Mouse (Mus musculus) liver, postnatal 0 days (tissue): ENCODE measurements around the gene Olfr1222.
"Not testable (repeated sequence)": the region's sequence is repeated elsewhere in the genome, so short reads cannot be mapped to it uniquely, and the experiment has no call there.

ENCODE experiments used
- CTCF ChIP-seq: sonication (generic); IDR thresholded peaks from 2 replicates; pipeline ENCODE4 v1.5.1; 2016; ENCODE audit warnings: antibody characterized with exemption, low read depth
- EP300 ChIP-seq: IDR thresholded peaks from 2 replicates; pipeline ENCODE4 v1.6.1; 2016; ENCODE audit warnings: antibody characterized with exemption, low read depth, mild to moderate bottlenecking

DNA sequence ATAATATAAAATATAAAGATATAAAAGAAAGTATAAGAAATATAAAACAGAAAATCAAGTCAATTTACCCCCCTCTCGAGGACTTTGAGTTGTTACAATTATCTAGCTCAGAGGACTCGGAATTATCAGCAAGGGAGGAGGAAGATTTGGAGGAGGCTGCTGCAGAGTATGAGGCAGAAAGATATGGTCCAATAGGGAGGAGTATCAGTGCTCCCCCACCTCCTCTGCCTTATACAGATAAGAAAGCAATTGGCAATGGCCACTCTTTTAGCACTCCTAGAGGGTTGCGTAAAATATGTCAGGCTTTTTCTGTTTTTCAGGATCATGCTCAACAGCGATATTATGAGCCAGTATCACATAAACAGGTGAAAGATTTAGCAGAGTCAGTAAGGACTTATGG, 31.9 kb upstream of the Olfr1222 start:
- not testable (repeated sequence) for TF ChIP-seq CTCF, EP300
